35 mouse cellular contexts compared by ENCODE assay signal in the genomic region with DNA sequence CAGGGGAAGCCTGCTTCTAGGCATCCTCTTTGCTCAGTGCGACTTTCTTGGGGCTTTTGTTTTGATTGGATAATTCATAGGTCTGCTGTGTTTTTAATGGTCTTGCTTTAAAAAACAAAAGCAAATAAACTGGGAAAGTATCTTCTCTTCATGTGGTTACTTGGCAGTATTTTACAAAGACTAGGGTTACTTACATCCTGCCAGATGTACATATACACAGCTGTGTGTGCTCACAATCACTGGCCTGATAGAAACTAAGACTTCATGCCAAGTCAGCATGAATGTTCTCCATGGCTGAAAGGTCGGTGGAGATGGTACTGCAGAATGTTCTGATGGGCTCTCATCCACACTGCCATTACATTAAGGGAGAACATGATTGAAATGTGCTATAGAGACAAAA. TPM values are rescaled to one million over a fixed set of nuclear protein-coding genes. Genes with fewer than 3 reads are reported as not detected.
DNase-seq lines count a peak whose midpoint lies in the region; ATAC-seq and TF ChIP-seq lines count a peak whose summit lies in the region.
"Had no signal": no experiment of that assay in that cellular context is flagged by ENCODE, and none has a peak within 500 bp of the region (broad histone marks: within the 10 kb centered on the region; RNA-seq: fewer than 3 reads in every experiment).

No protein-coding gene starts in this region.

- no peak overlapping the region for H3K27ac ChIP-seq in kidney, embryonic 15.5 days
- H3K27ac ChIP-seq in lung, embryonic 15.5 days, result no peak overlapping the region
- H3K27ac ChIP-seq: embryonic facial prominence, embryonic 15.5 days; gastrocnemius, adult 2 months; hindbrain, embryonic 12.5 days; hindbrain, embryonic 15.5 days had no signal

- no peaks in the 10 kb centered on the region for H3K36me3 ChIP-seq in kidney, embryonic 15.5 days
- no peaks in the 10 kb centered on the region for H3K36me3 ChIP-seq in lung, embryonic 15.5 days
- H3K36me3 ChIP-seq: embryonic facial prominence, embryonic 15.5 days; hindbrain, embryonic 12.5 days; hindbrain, embryonic 15.5 days had no signal

- H3K27me3 ChIP-seq in kidney, embryonic 15.5 days, result no peaks in the 10 kb centered on the region
- no peaks in the 10 kb centered on the region for H3K27me3 ChIP-seq in lung, embryonic 15.5 days
- H3K27me3 ChIP-seq: embryonic facial prominence, embryonic 15.5 days; hindbrain, embryonic 12.5 days; hindbrain, embryonic 15.5 days had no signal

- no peak for TF ChIP-seq POLR2A in brain, embryonic 14.5 days (IDR thresholded peaks at IDR 0.05; ENCODE audit: borderline replicate concordance, extremely low read depth, insufficient read depth, insufficient read length, poor library complexity, severe bottlenecking)

- TF ChIP-seq CTCF in brain, embryonic 14.5 days (IDR thresholded peaks at IDR 0.05; ENCODE audit: borderline replicate concordance, extremely low read depth, insufficient read depth, insufficient read length), result no peak

- no peaks in the 10 kb centered on the region for H3K4me1 ChIP-seq in kidney, embryonic 15.5 days
- H3K4me1 ChIP-seq in lung, embryonic 15.5 days, result no peaks in the 10 kb centered on the region
- H3K4me1 ChIP-seq: embryonic facial prominence, embryonic 15.5 days; hindbrain, embryonic 12.5 days; hindbrain, embryonic 15.5 days had no signal

- 54% methylated on average over 2 of the region's 2 CpGs for WGBS in kidney, embryonic 15.5 days
- 46% methylated on average over 2 of the region's 2 CpGs for WGBS in lung, embryonic 15.5 days

- no peak overlapping the region for H3K4me3 ChIP-seq in kidney, embryonic 15.5 days (replicated peaks)
- no peak overlapping the region for H3K4me3 ChIP-seq in lung, embryonic 15.5 days
- H3K4me3 ChIP-seq: embryonic facial prominence, embryonic 15.5 days; gastrocnemius, adult 2 months; hindbrain, embryonic 12.5 days; hindbrain, embryonic 15.5 days had no signal

- H3K9me3 ChIP-seq in kidney, embryonic 15.5 days (replicated peaks), result no peaks in the 10 kb centered on the region
- H3K9me3 ChIP-seq in lung, embryonic 15.5 days, result no peaks in the 10 kb centered on the region
- H3K9me3 ChIP-seq: embryonic facial prominence, embryonic 15.5 days; hindbrain, embryonic 12.5 days; hindbrain, embryonic 15.5 days had no signal

- no peak overlapping the region for H3K4me2 ChIP-seq in kidney, embryonic 15.5 days
- no peak overlapping the region for H3K4me2 ChIP-seq in lung, embryonic 15.5 days
- H3K4me2 ChIP-seq: embryonic facial prominence, embryonic 15.5 days; heart, embryonic 11.5 days; hindbrain, embryonic 12.5 days; hindbrain, embryonic 15.5 days had no signal

- H3K9ac ChIP-seq in kidney, embryonic 15.5 days, result no peak overlapping the region
- no peak overlapping the region for H3K9ac ChIP-seq in lung, embryonic 15.5 days
- H3K9ac ChIP-seq: embryonic facial prominence, embryonic 15.5 days; forebrain, postnatal 0 days; hindbrain, embryonic 12.5 days; hindbrain, embryonic 15.5 days had no signal

- peak; percentile 56; the same call in 1 of the 2 replicates for ATAC-seq in kidney, embryonic 15.5 days (replicated peaks; ENCODE audit: low FRiP score)
- ATAC-seq in lung, embryonic 15.5 days (ENCODE audit: borderline replicate concordance, extremely low read depth, low FRiP score, low TSS enrichment), result peak; percentile 85; the same call in 1 of the 2 replicates
- ATAC-seq in monocyte, adult 5-6 weeks (replicated peaks; ENCODE audit: insufficient number of reproducible peaks, low FRiP score, low TSS enrichment, poor library complexity, severe bottlenecking), result no peak
- ATAC-seq: CD4-positive, CD25-positive, alpha-beta regulatory T cell, adult 4 months; forebrain, embryonic 14.5 days; forebrain, postnatal 0 days had no signal

- DNase-seq in kidney, adult 18-20 months, result no peak
- no peak for DNase-seq in lung, adult 18-20 months
- peak; percentile 1 for DNase-seq in brain, embryonic 14.5 days (ENCODE audit: low read depth)
- DNase-seq: adrenal gland, adult 2 months; adrenal gland, postnatal 14 days; cerebellum, adult 11-12 months; cerebellum, adult 8-10 months; cerebellum, postnatal 10 days; cerebellum, postnatal 36 days; embryo, embryonic 11 days; forebrain, postnatal 0 days; gastrocnemius, adult 2 months; gastrocnemius, postnatal 14 days; heart, adult 11 months had no signal

RNA-seq across cellular contexts. Expression of gene Ugt2b38, which starts 33.2 kb away (rescaled TPM):
- polyA plus RNA-seq in kidney, embryonic 15.5 days (2015; fragmentation: Nextera tagmentation; extraction: Ambion mirVana), result 2.2 and 2.8 TPM in 2 replicates
- not detected in 2 replicates for polyA plus RNA-seq in lung, embryonic 15.5 days (2015; fragmentation: Nextera tagmentation; extraction: Ambion mirVana)
- polyA plus RNA-seq in brain, embryonic 14.5 days (2012; rRNA removed), result not detected in 2 replicates
- not detected in 3 replicates for total RNA-seq in monocyte, adult 5-6 weeks (2017)
- total RNA-seq: adrenal gland, adult 2 months; forebrain, postnatal 0 days; gastrocnemius, adult 2 months; gastrocnemius, postnatal 14 days; gastrocnemius, postnatal 4 days; heart, adult 8-10 months; heart, postnatal 25 days; hematopoietic stem cell, adult 5-6 weeks; MEL had no signal
- polyA plus RNA-seq: adrenal gland, adult 2 months; C2C12; CD4-positive, CD25-positive, alpha-beta regulatory T cell, adult 4 months; cortical plate, adult 2 months; embryonic facial prominence, embryonic 11.5 days; embryonic facial prominence, embryonic 15.5 days; forebrain, embryonic 11.5 days; forebrain, embryonic 14.5 days; forebrain, postnatal 0 days; frontal cortex, adult 2 months; heart, embryonic 11.5 days; heart, embryonic 14.5 days; heart, postnatal 0 days; hindbrain, embryonic 12.5 days; hindbrain, embryonic 15.5 days had no signal

RNA-seq across cellular contexts. Expression of gene Ugt2a3, which starts 53.8 kb away (rescaled TPM):
- 0.08 TPM in 1 of 2 replicates, not detected in the other for polyA plus RNA-seq in kidney, embryonic 15.5 days (2015; fragmentation: Nextera tagmentation; extraction: Ambion mirVana)
- not detected in 2 replicates for polyA plus RNA-seq in lung, embryonic 15.5 days (2015; fragmentation: Nextera tagmentation; extraction: Ambion mirVana)
- polyA plus RNA-seq in brain, embryonic 14.5 days (2012; rRNA removed), result not detected in 2 replicates
- total RNA-seq in monocyte, adult 5-6 weeks (2017), result not detected in 3 replicates
- total RNA-seq: forebrain, postnatal 0 days; gastrocnemius, adult 2 months; gastrocnemius, postnatal 14 days; gastrocnemius, postnatal 4 days; heart, adult 8-10 months; heart, postnatal 25 days; hematopoietic stem cell, adult 5-6 weeks; MEL had no signal
- polyA plus RNA-seq: adrenal gland, adult 2 months; C2C12; CD4-positive, CD25-positive, alpha-beta regulatory T cell, adult 4 months; cortical plate, adult 2 months; embryonic facial prominence, embryonic 11.5 days; embryonic facial prominence, embryonic 15.5 days; forebrain, embryonic 11.5 days; forebrain, embryonic 14.5 days; forebrain, postnatal 0 days; frontal cortex, adult 2 months; heart, embryonic 11.5 days; heart, embryonic 14.5 days; heart, postnatal 0 days; hindbrain, embryonic 12.5 days; hindbrain, embryonic 15.5 days had no signal
